Mouse (Mus musculus) forebrain, postnatal 0 days (tissue): ENCODE measurements at regions not wholly inside any gene's neighbourhood (a gene's known extent, or its start where the extent isn't known, plus 50 kb on each side); places are given as distances from the start of the nearest gene placed in this dataset.

Experiments
- ATAC-seq: fragments of 200-750 bp; cut with Nextera tagmentation; 2 replicates; pipeline ENCODE4 v1.8.0; 2017; ENCODE audit warnings: mild to moderate bottlenecking, moderate library complexity
- DNase-seq: peaks from one replicate; pipeline ENCODE4 v3.0.0-alpha.2; 2015
- H3K27ac ChIP-seq: fragments of 300-500 bp; sonication (generic); 2 replicates; pipeline ENCODE4 v1.5.1; 2014; ENCODE audit warnings: low read depth, mild to moderate bottlenecking, antibody characterized with exemption, low read length, moderate library complexity, mixed read lengths
- H3K27me3 ChIP-seq: fragments of 300-500 bp; sonication (generic); 2 replicates; pipeline ENCODE4 v1.6.1; 2014; ENCODE audit warnings: mild to moderate bottlenecking, low read length, mixed read lengths; ENCODE audit not compliant: insufficient read depth
- H3K36me3 ChIP-seq: fragments of 300-500 bp; sonication (generic); 2 replicates; pipeline ENCODE4 v1.6.1; 2014; ENCODE audit warnings: mild to moderate bottlenecking, moderate library complexity; ENCODE audit not compliant: insufficient read depth
- H3K4me1 ChIP-seq: fragments of 300-500 bp; sonication (generic); 2 replicates; pipeline ENCODE4 v1.6.1; 2014; ENCODE audit warnings: antibody characterized with exemption; ENCODE audit not compliant: insufficient read depth
- H3K4me2 ChIP-seq: fragments of 300-500 bp; sonication (generic); 2 replicates; pipeline ENCODE4 v1.6.1; 2014; ENCODE audit warnings: low read depth, mild to moderate bottlenecking, moderate library complexity
- H3K4me3 ChIP-seq: fragments of 300-500 bp; sonication (generic); 2 replicates; pipeline ENCODE4 v1.5.1; 2014; ENCODE audit warnings: low read depth, low read length, mixed read lengths
- H3K9ac ChIP-seq: fragments of 300-500 bp; sonication (generic); 2 replicates; pipeline ENCODE4 v1.6.1; 2014; ENCODE audit warnings: mild to moderate bottlenecking
- H3K9me3 ChIP-seq: fragments of 300-500 bp; sonication (generic); 2 replicates; pipeline ENCODE4 v1.6.1; 2016; ENCODE audit warnings: low read length
- CTCF ChIP-seq: sonication (generic); IDR thresholded peaks from 2 replicates; pipeline ENCODE4 v1.5.1; 2016; ENCODE audit warnings: antibody characterized with exemption, control low read depth, low read depth
- WGBS: fragments of 180-500 bp; shearing (Covaris S2); extraction: QIAGEN DNeasy Blood & Tissue Kit; methylation state at CpG from one replicate; pipeline ENCODE4 v1.1.7; 2014; 5-methylcytosine and 5-hydroxymethylcytosine counted together

GRCm38 (mm10) chr10:99443453-99444170 is 180.6 kb downstream of the Dusp6 start:
- no peak overlapping the region for H3K4me3 ChIP-seq
- H3K4me2 ChIP-seq, result no peak overlapping the region
- WGBS, result 92% methylated on average over 18 of the region's 18 CpGs
- no peaks in the 10 kb centered on the region for H3K27me3 ChIP-seq
- H3K36me3 ChIP-seq, result no peaks in the 10 kb centered on the region
- DNase-seq (no peak), ATAC-seq (no peak)
- TF ChIP-seq CTCF, result no peak
- no peak overlapping the region for H3K27ac ChIP-seq
- H3K9me3 ChIP-seq, result no peaks in the 10 kb centered on the region
- H3K9ac ChIP-seq, result no peak overlapping the region
- H3K4me1 ChIP-seq, result no peaks in the 10 kb centered on the region

GRCm38 (mm10) chr10:99450714-99451625 is 187.9 kb downstream of the Dusp6 start:
- no peak overlapping the region for H3K4me3 ChIP-seq
- H3K4me2 ChIP-seq, result peak overlapping the region; percentile 23; the same call in 1 of the 2 replicates
- DNase-seq (peak; percentile 51), ATAC-seq (peak; percentile 90)
- peak overlapping the region; percentile 57; the same call in 1 of the 2 replicates for H3K27ac ChIP-seq
- no peaks in the 10 kb centered on the region for H3K36me3 ChIP-seq
- H3K27me3 ChIP-seq, result no peaks in the 10 kb centered on the region
- peaks cover 12% of the 10 kb centered on the region for H3K4me1 ChIP-seq
- TF ChIP-seq CTCF, result no peak
- WGBS, result 26% methylated on average over 9 of the region's 9 CpGs
- H3K9ac ChIP-seq, result no peak overlapping the region
- no peaks in the 10 kb centered on the region for H3K9me3 ChIP-seq

- Histone ChIP-seq H3K27me3 (no peaks in the 10 kb centered on the region), H3K4me1 (peaks cover 12% of the 10 kb centered on the region), H3K4me3 (no peak overlapping the region), H3K27ac (peak overlapping the region; percentile 57; the same call in 1 of the 2 replicates), H3K36me3 (no peaks in the 10 kb centered on the region), H3K4me2 (peak overlapping the region; percentile 23; the same call in 1 of the 2 replicates), H3K9me3 (no peaks in the 10 kb centered on the region), H3K9ac (no peak overlapping the region)
- ATAC-seq (peak; percentile 42; the same call in 1 of the 2 replicates), DNase-seq (no peak)
- TF ChIP-seq CTCF, result no peak
- 10% methylated on average over 10 of the region's 10 CpGs for WGBS
These were observed 188.8 kb downstream of the Dusp6 start for GRCm38 (mm10) chr10:99451639-99452417.

- no peak for ATAC-seq
- H3K4me1 ChIP-seq, result peaks cover 8% of the 10 kb centered on the region; the same call in 1 of the 2 replicates
- H3K4me2 ChIP-seq, result no peak overlapping the region
- H3K27ac ChIP-seq, result no peak overlapping the region
- no peaks in the 10 kb centered on the region for H3K9me3 ChIP-seq
- H3K4me3 ChIP-seq, result no peak overlapping the region
- DNase-seq, result no peak
- 83% methylated on average over 5 of the region's 5 CpGs for WGBS
- TF ChIP-seq CTCF, result no peak
- no peak overlapping the region for H3K9ac ChIP-seq
- no peaks in the 10 kb centered on the region for H3K36me3 ChIP-seq
- no peaks in the 10 kb centered on the region for H3K27me3 ChIP-seq
These were observed 193.1 kb downstream of the Dusp6 start for GRCm38 (mm10) chr10:99456180-99456579.

GRCm38 (mm10) chr10:99458047-99458446 is 195.0 kb downstream of the Dusp6 start:
- Histone ChIP-seq H3K4me3 (no peak overlapping the region), H3K9me3 (no peaks in the 10 kb centered on the region), H3K9ac (no peak overlapping the region), H3K4me2 (no peak overlapping the region), H3K27ac (no peak overlapping the region), H3K36me3 (no peaks in the 10 kb centered on the region), H3K27me3 (no peaks in the 10 kb centered on the region), H3K4me1 (no peaks in the 10 kb centered on the region)
- no peak for TF ChIP-seq CTCF
- ATAC-seq, result no peak
- WGBS, result 83% methylated on average over 3 of the region's 3 CpGs
- no peak for DNase-seq

GRCm38 (mm10) chr10:99459171-99459660 is 196.2 kb downstream of the Dusp6 start:
- ATAC-seq, result no peak
- H3K9ac ChIP-seq, result no peak overlapping the region
- no peak overlapping the region for H3K4me2 ChIP-seq
- no peak overlapping the region for H3K4me3 ChIP-seq
- no peaks in the 10 kb centered on the region for H3K27me3 ChIP-seq
- WGBS, result 81% methylated on average over 9 of the region's 9 CpGs
- no peaks in the 10 kb centered on the region for H3K36me3 ChIP-seq
- no peak for DNase-seq
- H3K27ac ChIP-seq, result no peak overlapping the region
- no peaks in the 10 kb centered on the region for H3K4me1 ChIP-seq
- H3K9me3 ChIP-seq, result no peaks in the 10 kb centered on the region
- no peak for TF ChIP-seq CTCF
